Mouse (Mus musculus) ES-E14 (cell line): Measurements from ENCODE around the gene Igsf21.

Experiments used
- CHD2 ChIP-seq: IDR thresholded peaks from 2 replicates; pipeline ENCODE4 v1.6.1; 2014; ENCODE audit warnings: mild to moderate bottlenecking, low read depth, low read length, inconsistent platforms
- HCFC1 ChIP-seq: IDR thresholded peaks from 2 replicates; pipeline ENCODE4 v1.6.1; 2012; ENCODE audit warnings: low read length, inconsistent platforms, borderline replicate concordance; ENCODE audit not compliant: insufficient read depth
- ZC3H11A ChIP-seq: IDR thresholded peaks from 2 replicates; pipeline ENCODE4 v1.6.1; 2012; ENCODE audit warnings: low read depth, mild to moderate bottlenecking, inconsistent platforms, low read length, borderline replicate concordance

- TF ChIP-seq HCFC1 (no peak), ZC3H11A (no peak), CHD2 (no peak)
These were observed 250.9 kb downstream of the Igsf21 start for GRCm38 (mm10) chr4:139995659-139996058.
